Mouse (Mus musculus): ENCODE data around the gene Myh9.

The Myh9 gene

DNA sequence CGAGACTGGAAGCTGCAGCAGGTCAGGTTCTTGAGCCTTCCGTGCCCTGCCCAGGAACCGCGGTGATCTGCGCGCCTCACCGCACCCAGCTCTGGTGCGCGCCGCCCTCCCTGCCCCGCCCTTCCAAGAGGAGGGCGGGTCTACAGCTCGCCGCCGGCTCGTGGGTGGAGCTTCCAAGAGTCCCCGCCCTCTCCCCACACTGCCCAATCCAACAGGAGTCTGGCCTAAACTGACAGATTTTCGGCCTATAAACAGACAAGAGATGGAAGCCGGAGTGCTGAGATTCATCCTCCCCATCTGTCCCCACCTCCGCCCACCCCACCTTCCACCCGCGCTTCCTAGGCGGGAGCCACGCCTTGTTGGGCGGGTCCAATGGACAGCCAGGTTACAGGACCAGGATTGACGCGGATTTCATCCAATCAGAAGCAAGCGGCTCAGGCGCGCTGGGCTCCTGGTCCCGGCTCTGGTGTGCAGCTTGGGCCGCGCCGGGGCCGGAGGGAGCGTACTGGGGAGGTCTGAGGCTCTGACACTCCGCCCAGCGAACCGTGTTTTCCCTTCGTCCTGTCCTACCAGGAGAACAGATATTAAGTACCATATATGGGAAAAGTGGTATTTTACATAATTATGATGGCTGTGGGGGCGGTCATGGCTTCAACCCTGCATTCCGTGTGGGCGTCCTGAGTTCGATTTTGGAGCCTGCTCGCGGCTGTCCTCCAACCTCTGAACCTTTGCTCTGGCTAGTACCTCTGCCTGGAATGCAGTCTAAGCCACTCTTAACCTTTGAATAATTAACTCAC is at the start of gene Myh9:
Gene Myh9 (minus strand): TSS at position 129 of the 797 bp plus-strand sequence.
- DNase-seq (ENCODE audit: low spot score): peak; percentile 95

DNA sequence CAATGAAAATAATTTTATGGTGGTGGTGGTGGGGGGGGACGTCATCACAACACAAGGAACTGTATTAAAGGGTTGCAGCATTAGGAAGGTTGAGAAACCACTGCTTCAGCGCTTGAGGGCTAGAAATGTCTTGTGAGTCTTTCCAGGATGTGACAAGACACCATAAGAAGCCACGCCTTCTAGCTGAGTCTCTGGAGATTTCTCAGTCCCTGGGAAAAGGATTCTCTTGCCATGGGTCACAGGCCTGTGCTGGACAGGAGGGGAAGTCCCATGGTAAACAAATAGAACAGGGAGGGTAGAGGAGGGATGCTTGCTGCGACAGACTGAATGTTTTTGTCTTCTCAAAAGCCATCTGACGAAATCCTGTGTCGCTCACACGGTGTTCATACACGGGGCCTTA is 49.8 kb upstream of the Myh9 start:
- DNase-seq (ENCODE audit: low spot score): no peak

- DNase-seq (ENCODE audit: low spot score): no peak
Measured at GRCm38 (mm10) chr15:77889761-77890422, 47.9 kb upstream of the Myh9 start.

DNA sequence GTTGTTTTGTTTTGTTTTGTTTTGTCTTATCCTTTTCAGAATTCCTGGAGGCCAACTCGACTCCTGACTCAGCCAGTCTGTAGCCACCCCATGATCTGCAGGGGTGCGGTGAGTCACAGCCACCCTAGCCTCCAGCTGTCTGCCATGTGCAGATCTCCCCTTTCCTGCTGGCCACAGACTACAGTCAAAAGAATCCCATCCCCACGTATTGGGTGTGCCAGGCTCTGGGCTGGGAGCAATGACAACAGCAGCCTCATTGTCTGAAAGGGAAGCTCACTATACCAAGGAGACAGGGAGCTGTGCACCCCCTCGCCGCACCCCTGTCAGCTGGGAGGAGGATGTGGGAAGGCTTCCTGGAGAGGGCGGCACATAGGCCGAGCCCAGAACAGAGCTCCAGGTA is 46.3 kb upstream of the Myh9 start:
- no peak for DNase-seq (ENCODE audit: low spot score)

DNA sequence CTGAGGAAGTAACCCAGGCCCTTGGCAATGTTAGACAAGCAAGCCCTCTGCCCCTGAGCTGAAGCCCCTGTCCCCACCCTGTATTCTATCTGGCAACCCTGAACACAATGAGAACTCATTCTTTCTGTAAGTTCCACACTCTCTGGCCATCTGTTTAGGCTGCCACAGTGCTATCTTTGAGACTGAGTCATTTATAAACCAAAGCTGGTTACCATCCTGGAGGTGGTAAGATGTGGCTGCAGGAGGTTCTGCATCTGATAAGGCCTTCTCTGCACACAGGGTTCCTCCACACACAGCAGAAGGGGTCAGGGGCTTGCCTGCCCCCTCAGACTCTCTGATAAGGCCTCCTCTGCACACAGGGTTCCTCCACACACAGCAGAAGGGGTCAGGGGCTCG is 45.1 kb upstream of the Myh9 start:
- no peak for DNase-seq (ENCODE audit: low spot score)

GRCm38 (mm10) chr15:77886369-77887092 is 44.6 kb upstream of the Myh9 start:
- no peak for DNase-seq (ENCODE audit: low spot score)

DNA sequence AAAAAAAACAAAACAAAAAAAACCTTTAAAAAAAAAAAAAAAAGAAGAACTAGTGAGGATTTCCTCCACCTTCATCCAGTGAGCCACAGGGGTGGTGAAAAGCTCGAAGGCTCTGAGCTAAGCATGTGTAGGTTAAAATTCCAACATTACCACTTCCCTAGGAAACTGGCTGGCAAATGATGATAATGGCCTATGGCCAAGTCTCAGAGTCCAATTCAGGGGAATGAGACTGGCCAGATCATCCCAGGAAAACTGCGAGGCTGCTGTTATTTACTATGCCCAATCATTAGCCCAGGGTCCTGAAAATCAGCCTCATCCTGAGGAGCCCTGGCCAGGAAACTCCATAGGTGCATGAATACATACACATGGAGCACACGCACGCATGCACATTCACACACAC is 44.0 kb upstream of the Myh9 start:
- no peak for DNase-seq (ENCODE audit: low spot score)

DNA sequence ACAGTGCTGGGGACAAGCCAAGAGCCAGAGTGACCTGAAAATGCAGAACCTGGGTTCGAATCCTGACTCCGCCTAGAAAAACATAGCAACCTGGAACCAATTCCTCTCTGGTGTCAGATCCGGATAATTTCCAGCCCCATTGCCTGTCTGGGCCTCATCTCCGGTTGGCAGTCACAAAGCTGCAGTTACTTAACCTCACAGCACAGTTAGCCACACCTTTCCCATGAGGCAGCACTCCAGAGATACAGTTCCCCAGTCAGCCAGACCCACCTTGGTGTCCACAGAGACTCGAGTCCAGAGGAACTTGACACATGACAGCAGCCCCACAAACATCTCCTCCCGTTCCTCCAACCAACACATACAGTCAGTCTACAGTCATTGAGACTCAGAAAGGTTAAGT is 43.2 kb upstream of the Myh9 start:
- DNase-seq (ENCODE audit: low spot score): no peak

GRCm38 (mm10) chr15:77883697-77884010 is 41.7 kb upstream of the Myh9 start:
- DNase-seq (ENCODE audit: low spot score): no peak

DNA sequence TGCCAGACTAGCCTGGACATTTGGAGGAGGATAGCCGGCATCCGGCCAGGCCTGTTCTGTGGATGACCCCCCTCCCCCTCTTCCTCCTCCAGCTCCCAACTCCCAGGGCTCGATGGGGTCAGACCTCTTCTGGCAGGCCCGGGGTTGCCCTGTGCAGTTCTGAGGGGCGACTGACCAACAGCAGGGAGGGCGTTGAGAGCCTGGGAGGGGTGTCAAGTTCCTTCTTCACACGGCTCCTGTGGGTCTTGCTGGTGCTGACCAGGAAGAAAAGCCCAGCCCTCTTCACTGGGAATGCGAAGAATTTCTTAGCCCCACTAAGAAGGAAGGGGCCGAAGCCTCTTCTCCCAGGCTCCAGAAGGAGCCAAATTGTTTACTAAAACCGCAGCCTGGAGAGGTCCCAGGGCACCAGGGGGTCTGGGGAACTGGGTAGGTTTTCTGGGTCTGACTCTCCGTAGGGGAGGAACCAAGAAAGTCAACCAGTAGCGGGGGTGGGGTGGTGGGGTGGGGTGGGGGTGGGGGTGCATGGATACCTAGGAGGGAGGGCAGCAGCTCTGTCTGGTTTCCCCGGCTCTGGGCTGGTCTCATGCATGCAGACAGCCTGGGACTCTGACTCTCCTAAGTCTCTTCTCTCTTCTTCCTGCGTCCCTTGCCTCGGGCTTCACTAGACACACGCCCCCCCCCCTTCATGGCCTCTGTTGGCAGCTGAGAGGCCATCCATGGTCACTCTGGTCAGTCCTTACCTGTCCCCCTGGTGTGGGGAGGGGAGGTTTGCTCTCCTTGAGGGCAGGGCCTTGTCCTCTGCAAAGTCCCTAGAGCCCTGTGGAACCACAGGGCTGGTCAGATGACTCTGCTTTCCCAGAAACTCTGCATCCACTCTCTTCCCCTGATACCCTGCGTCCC is 41.1 kb upstream of the Myh9 start:
- no peak for DNase-seq (ENCODE audit: low spot score)

GRCm38 (mm10) chr15:77882297-77882696 is 40.3 kb upstream of the Myh9 start:
- no peak for DNase-seq (ENCODE audit: low spot score)

- no peak for DNase-seq (ENCODE audit: low spot score)
Measured at GRCm38 (mm10) chr15:77881698-77882097, 39.7 kb upstream of the Myh9 start.

- no peak for DNase-seq (ENCODE audit: low spot score)
Measured at GRCm38 (mm10) chr15:77880738-77881137, 38.8 kb upstream of the Myh9 start.

GRCm38 (mm10) chr15:77879756-77880155 is 37.8 kb upstream of the Myh9 start:
- no peak for DNase-seq (ENCODE audit: low spot score)

- DNase-seq (ENCODE audit: low spot score): no peak
Measured at GRCm38 (mm10) chr15:77877209-77877608, 35.2 kb upstream of the Myh9 start.

DNA sequence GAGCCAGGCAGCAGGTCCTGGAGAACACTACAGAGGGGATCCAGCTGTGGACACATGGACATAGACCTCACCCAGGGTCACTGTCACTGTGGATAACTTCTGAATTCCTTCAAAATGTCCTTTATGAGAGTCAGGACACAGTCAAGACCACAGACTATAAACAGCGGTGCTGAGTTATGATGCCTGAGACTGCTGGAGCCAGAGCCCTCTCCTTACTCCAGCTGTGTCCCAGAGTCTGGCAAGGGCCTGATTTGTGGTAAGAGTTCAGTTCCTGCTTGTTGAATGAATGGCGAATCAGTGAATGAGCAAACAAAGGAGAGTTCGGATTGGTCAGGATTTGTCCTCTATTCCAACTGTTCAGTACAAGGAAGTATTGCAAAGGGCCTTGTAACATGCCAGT is 34.7 kb upstream of the Myh9 start:
- DNase-seq (ENCODE audit: low spot score): no peak

- DNase-seq (ENCODE audit: low spot score): no peak
Measured at GRCm38 (mm10) chr15:77875953-77876352, 34.0 kb upstream of the Myh9 start.

DNA sequence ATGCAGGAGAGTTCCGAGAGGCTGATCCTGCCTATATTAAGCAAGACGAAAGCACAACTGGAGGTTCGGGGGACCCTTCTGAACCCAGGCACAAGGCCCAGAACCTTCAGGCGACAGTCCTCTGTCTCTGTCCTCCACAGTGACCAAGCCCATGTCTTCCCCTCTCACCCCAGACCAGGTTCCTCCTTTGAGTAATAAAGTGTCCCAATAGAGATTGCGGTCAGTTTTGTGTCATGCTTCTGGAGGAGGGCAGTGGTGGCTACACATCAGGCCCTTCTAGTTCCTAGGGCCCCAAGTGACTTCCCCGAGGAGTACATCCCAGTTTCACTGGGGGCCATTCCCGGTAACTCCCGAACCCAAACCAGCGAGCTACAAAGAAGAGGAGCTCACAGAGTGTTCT is 32.8 kb upstream of the Myh9 start:
- DNase-seq (ENCODE audit: low spot score): no peak

- no peak for DNase-seq (ENCODE audit: low spot score)
Measured at GRCm38 (mm10) chr15:77874310-77874709, 32.3 kb upstream of the Myh9 start.

DNA sequence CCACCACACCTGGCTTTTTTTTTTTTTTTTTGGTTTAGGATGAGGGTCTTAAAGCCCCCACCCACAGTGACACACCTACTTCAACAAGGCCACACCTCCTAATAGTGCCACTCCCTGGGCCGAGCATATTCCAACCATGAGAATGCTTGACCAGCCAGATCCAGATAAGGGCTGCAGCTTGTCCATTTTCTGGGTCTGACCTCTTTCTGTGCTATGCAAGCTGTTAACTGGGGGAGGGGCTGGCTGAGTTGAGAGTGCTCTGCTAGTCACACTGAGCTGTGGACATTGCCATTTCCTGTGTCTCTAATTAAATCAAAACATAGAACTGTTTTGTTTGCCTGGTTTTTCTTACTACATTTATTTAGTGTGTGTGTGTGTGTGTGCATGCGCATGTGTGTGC is 31.6 kb upstream of the Myh9 start:
- DNase-seq (ENCODE audit: low spot score): no peak

DNA sequence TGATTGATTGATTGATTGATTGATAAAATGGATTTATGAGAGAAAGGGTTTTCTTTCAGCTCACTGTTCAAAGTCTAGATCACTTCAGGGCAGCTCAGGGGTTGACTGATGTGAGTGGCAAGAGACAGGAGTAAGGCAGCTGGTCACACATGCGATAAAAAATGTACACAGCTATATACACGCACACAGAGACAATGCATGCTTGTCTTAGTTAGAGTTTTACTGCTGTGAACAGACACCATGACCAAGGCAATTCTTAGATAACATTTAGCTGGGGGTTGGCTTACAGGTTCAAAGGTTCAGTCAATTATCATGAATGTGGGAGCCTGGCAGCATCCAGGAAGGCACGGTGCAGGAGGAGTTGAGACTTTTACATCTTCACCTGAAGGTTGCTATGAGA is 31.0 kb upstream of the Myh9 start:
- DNase-seq (ENCODE audit: low spot score): no peak

DNA sequence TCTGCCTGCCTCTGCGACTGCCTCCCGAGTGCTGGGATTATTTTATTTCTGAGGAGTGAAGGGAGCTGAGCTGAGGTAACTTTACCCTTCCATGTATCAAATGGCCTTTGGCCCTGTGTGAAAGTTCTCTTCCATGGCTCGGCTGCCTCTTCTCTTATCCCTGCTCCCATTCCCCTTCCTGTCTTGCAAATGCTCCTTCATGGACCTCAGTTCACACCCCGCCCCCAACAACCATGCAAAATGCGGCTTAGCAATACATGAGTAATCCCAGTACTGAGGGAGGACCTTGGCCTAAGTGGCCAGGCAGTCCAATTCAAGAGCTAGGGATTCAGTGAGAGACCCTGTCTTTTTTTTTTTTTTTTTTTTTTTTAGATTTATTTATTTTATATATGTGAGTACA is 26.4 kb upstream of the Myh9 start:
- no peak for DNase-seq (ENCODE audit: low spot score)
